Mouse (Mus musculus): ENCODE measurements around the gene Ndufs3.
"Not testable (repeated sequence)": the region's sequence is repeated elsewhere in the genome, so short reads cannot be mapped to it uniquely, and the experiment has no call there.

Ndufs3 gene

DNA sequence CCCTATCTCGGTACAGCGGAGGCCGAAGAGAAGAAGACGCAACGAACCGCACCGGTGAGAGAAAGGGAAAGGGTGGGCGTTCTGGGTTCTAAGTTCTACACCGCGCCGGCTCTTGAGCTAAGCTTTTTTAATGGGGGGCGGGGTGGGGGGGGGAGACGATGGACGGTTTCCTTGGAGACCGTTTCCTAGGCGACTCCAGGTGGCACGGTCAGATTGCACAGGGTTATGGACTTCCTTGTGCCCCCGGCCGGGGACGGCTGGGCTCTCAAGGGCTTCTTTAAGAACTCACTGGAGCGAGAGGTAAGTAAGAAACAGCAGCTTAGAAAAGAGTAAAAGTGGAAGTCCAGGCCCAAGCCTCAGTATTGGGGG lies 213 bp upstream of the Ndufs3 start:
- DNase-seq = no peak

- no peak for DNase-seq
Measured at GRCm38 (mm10) chr2:90903398-90903797, 1.2 kb downstream of the Ndufs3 start.

DNA sequence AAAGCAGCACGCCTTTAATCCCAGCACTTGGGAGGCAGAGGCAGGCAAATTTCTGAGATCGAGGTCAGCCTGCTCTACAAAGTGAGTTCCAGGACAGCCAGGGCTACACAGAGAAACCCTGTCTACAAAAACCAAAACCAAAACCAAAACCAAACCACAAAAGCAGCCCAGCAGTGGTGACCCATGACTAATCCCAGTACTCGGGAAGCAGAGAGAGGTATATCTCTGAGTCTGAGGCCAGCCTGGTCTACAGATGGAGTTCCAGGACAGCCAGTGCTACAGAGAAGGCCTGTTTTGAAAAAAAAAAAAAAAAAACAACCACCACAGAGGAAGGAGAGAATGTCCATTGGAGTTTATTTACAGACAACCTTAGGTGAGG lies 10.3 kb downstream of the Ndufs3 start:
- not testable (repeated sequence) for DNase-seq

GRCm38 (mm10) chr2:90893673-90894298 lies 10.8 kb downstream of the Ndufs3 start:
- no peak for DNase-seq

- DNase-seq = peak; percentile 33
Measured at GRCm38 (mm10) chr2:90889550-90890548, 14.8 kb downstream of the Ndufs3 start.

GRCm38 (mm10) chr2:90887627-90888026 lies 17.0 kb downstream of the Ndufs3 start:
- no peak for DNase-seq

DNA sequence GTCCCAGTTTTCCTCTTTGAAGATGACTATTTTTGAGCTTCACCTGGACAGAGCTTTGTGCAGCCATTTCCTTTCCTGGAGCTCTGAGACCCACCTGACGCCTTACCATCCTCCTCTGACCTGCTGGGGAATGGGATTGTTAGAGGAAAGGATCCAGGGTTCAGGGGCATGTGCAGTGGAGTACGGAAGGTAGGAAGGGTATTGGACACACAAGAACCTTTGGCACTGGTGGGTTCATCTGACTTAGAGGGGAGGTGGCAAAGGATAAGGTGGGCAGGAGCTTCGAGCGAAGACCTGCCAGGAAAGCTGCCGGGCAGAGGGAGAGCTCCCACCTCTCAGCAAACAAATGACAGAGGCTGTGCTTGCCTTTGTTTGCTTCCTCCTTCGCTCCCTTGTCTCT lies 18.2 kb downstream of the Ndufs3 start:
- no peak for DNase-seq

- no peak for DNase-seq
Measured at GRCm38 (mm10) chr2:90885218-90886041, 19.2 kb downstream of the Ndufs3 start, which contains the start of gene C1qtnf4. Gene C1qtnf4, plus strand, starts transcription at chr2:90885860.

DNA sequence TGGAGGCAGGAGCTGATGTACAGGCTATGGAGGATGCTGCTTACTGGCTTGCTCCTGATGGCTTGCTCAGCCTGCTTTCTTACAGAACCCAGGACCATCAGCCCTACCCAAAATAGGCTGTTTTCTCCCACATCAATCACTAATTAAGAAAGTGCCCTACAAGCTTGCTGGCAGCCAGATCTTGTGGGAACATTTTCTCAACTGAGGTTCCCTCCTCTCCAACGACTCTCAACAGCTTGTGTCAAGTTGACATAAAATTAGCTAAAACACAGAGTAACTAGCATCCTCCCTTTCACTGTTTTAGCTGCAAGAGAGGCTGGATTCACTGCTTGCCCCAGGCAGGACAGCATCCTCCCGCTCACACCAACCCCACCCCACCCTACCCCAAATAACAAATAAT lies 22.8 kb downstream of the Ndufs3 start:
- no peak for DNase-seq

- no peak for DNase-seq
Measured at GRCm38 (mm10) chr2:90880144-90880785, 24.4 kb downstream of the Ndufs3 start.

DNA sequence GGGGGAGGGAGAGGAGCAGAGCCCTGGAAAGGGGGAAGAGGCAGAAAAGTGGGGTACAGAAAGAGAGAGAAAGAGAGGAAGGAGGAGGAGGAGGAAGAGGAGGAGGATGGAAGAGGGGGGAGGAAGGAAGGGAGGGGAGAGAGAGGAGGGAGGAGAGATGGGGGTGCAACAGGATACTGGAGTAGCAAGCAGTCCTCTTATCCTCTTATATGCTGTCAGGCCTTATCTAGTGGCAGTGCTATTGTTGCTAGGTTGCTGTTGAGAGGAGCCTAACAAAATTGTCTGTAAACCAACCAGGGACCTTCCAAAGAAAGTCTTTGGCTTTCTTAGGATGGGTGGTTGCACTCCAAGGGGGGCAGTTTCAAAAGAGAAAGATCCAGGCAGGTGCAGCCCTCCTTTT lies 25.2 kb downstream of the Ndufs3 start:
- DNase-seq = no peak

- no peak for DNase-seq
Measured at GRCm38 (mm10) chr2:90877584-90878259, 26.9 kb downstream of the Ndufs3 start.

DNA sequence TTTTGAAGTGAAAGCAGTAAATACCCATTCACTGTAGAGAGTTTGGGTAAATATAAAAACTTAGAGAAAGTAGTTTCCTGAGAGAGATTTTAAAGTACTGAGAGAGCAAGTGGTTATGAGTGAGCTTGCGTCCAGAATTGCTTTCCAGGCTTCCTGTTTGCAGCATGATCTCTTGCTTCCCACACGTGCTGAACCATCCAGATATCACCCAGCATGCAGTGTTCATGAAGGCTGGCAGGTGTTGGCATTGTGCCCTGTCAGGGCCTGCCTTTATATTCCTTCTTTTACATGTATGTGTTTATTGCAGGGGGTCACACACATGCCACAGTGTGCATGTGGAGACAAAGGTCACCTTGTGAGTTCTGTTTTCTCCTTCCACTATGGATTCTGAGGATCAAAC lies 29.4 kb downstream of the Ndufs3 start:
- DNase-seq = no peak

- no peak for DNase-seq
Measured at GRCm38 (mm10) chr2:90874025-90874424, 30.6 kb downstream of the Ndufs3 start.

GRCm38 (mm10) chr2:90871180-90871961 lies 33.3 kb downstream of the Ndufs3 start:
- peak; percentile 59 for DNase-seq

- peak; percentile 22 for DNase-seq
Measured at GRCm38 (mm10) chr2:90870136-90870601, 34.5 kb downstream of the Ndufs3 start.

DNA sequence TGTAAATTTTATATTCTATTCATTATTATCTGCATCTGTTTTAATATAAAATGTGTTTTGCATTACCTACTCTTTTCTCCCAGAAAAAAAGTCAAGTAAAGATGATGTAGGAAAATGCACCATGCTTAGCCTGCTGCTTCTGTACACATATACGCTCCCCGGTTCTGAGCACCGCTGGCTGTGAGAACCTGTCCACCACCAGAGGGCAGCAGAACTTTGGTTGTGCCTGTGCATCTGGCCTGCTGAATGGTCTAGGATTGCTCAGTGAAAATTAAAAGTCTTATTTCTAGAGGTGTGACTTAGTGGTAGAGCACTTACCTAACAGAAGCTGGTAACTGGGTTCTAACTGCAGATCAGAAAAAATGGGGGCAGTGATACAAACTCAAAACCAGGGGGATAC lies 38.1 kb downstream of the Ndufs3 start:
- peak; percentile 92 for DNase-seq

GRCm38 (mm10) chr2:90864184-90864583 lies 40.4 kb downstream of the Ndufs3 start:
- no peak for DNase-seq

DNA sequence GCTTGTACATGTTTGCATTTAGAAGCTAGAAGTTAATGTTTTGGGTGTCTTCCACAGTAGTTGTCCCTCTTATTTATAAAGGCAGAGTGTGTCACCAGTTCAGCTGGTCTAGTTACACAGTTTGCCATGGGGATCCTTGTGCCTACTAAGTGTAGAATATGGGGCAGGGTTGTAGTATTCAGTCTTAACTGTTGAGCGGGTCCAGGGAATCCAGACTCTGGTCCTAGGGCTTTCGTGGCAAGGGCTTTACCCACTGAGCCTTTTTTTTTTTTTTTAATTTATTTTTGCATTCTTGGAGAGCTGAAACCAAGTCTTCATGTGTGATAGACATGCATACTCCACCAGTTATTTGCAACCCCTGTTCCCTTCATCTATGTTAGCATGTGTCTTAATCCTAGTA lies 43.1 kb downstream of the Ndufs3 start:
- no peak for DNase-seq

DNA sequence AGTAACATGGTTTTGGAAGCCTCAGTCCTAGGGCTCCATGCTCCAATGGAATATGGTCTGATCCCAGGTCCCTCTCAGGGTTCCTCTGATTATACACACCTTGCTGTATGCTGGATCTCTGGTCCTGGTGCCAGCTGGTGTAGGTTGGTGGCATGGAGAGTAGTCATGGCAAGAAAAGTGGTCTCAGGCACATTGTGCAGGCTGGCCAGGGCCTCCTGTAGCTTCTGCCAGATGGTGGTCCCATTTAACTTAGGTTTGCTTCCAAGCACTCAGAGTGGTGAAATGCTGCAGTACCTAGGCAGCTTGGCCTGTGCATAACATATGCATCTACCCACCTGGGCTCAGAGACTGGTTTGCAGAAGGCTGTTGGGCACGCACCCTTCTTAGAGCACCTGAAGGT lies 54.2 kb downstream of the Ndufs3 start:
- DNase-seq = no peak

DNA sequence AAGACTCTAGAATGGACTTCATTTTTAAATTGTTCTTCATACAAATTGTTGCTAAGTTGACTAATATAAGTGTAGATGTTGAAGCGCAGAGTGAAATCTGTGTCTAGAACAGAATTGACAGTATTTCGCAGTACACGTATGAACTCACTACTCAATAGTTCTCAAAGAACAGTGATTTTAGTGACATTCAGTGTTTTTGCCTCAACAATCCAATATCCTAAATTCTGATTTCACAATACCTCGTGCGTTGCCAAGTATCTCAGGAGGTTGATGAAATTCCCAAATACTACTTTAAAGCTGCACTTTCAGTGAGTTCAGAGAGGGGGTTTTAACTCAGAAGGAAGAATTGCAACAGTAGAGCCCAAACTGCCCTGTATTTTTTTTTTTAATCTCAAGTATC lies 56.3 kb downstream of the Ndufs3 start:
- peak; percentile 42 for DNase-seq

Data from lung, postnatal 36 days (tissue).